Mouse (Mus musculus) ES-Bruce4 (cell line): ENCODE measurements around the gene Plekhh2.

ENCODE experiments used
- CTCF ChIP-seq: IDR thresholded peaks from one replicate; pipeline ENCODE4 v1.8.1; 2011; ENCODE audit warnings: low read depth, low read length
- POLR2A ChIP-seq: IDR thresholded peaks from one replicate; pipeline ENCODE4 v1.8.1; 2011; ENCODE audit warnings: low read length; ENCODE audit not compliant: insufficient read depth

DNA sequence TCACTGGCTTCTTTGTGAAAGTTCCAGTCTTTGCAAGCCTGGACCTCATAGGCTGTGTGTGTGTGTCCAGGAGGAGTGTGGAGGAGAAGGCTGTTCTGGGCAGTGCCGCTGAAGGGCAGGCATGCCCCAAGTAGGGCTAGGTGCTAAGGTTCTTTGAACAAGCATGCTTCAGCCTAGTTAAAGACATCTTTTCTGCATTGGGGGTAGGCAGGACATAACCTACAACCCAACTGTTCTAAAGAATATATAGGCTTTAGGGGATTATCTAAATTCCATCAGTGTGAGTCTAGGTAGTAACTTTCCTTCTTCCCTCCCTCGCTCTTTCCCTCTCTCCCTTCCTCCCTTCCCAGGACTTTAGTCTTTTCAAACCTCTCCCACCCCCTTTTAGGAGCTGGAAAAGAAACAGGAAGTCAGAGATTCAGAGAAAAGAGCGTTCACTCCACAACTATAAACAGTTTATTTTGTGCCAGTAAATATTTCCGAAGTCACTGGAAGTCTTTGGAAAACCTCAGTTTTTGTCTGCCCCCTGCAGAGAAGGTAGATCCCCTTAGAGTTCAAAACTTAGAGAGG lies 906 bp downstream of the Plekhh2 start:
- TF ChIP-seq CTCF (no peak), POLR2A (no peak)
